Mouse (Mus musculus): ENCODE data around the gene Bnip1.
A peak's percentile ranks its signal among the peaks of the same experiment; 100 is the strongest.

Gene Bnip1

DNA sequence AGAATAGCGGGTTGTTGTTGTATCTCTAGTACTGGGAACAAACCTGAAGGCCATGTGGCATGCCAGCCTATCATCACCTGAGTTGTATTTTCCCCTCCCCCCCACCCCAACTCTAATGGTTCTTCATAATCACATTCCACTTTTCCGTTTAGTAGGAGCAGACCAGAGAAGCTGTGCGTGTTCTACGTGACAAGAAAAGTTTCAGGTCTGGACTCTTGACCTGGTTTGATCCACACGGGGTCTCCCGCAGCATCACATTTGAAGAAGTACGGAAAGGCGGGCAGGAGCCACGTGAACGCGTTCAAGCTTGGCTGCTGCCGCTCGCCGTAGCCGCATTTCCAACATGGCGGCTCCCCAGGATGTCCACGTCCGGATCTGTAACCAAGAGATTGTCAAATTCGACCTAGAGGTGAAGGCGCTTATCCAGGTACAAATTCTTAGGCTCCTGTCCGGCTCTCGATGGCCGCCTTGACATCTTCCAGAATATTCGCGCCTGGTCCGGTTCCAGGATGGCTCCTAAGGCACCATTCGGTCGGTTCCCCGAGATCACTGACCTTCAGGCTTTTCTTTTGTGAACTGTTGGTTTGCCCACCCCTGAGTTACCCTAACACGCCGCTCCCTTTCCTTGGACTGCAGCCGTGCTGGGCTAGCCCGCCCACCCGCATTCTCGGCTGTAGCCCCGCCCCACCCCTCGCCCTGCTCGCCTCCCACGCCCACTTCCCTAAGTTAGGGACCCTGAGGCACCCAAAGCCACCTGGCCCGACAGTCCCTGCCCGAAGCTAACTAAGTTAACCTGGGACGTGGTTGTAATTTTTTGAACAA, at the start of gene Bnip1:
Bnip1 (plus strand) TSS at position 317 of the 822 bp plus-strand sequence.
- DNase-seq (ENCODE audit: low read depth in 1 of 2, low spot score in 2 of 2), result peak; percentile 7 to 48

DNA sequence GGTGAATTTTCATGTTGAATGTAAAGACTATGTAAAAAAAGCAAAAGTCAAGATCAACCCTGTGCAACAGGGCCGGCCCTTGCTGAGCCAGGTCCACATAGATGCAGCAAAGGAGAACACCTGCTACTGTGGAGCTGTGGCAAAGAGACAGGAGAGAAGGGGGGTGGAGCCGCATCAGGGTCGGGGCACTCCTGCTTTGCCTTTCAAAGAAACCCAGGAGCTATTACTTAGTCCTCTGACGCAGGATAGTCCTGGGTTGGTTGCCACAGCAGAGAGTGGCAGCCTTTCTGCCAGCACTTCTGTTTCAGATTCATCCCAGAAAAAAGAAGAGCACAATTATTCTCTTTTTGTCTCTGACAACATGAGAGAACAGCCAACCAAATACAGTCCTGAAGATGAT, 38.3 kb upstream of the Bnip1 start:
- no peak for DNase-seq (ENCODE audit: low read depth in 1 of 2, low spot score in 2 of 2)

DNA sequence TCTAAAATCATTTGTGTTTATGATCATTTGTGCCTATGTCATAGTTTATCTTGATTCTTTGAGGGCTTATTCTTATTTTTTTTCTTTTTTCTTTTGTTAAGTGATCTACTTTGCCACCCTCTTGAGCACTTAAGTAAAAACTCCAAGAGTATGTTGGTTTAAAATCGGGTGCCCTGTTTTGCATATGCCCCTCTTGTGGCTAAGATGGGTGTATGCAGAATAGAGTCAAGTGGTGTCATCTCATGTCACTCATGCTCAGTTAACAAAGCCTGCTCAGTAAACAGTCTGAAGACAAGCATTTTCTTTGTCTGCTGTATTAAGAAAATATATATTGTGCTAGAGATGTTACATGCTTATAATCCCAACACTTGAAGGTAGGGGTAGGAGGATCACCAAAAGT, 37.6 kb upstream of the Bnip1 start:
- DNase-seq (ENCODE audit: low read depth in 1 of 2, low spot score in 2 of 2), result no peak

DNA sequence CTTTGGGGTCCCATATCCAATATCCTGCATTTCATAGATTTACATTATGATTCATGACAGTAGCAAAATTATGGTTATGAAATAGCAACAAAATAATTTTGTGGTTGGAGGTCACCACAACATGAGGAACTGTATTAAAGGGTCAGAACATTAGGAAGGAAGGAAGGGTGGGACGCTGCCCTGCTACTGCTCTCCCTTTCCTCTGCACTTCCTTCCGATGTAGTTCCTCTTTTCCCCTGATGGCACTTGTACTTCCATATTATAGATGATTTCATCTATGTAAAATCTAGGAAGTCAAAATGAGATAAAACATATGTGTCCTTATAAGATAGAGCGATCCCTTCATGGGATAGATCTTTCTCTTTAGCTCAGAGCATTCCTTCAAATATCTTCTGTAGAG, 30.9 kb upstream of the Bnip1 start:
- DNase-seq (ENCODE audit: low read depth in 1 of 2, low spot score in 2 of 2), result no peak

DNA sequence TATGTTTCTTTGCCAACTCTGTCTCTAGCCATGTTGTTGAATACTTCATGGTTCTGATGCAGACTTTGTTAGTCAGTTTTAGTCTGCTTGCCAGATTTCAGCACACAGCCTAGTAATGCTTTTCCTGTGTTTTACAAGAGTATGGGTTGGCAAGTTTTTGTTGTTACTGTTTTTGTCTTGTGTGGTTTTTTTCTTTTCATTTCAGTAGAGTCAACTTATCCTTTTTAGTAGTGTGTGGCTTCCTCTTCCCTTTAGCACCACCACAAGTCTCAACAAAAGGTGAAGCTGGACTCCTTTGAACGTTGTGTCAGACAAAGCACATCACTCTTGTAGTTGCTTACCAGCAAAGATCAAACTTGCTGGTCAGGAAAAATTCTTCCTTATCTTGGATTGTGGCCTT, 28.6 kb upstream of the Bnip1 start:
- no peak for DNase-seq (ENCODE audit: low read depth in 1 of 2, low spot score in 2 of 2)

DNA sequence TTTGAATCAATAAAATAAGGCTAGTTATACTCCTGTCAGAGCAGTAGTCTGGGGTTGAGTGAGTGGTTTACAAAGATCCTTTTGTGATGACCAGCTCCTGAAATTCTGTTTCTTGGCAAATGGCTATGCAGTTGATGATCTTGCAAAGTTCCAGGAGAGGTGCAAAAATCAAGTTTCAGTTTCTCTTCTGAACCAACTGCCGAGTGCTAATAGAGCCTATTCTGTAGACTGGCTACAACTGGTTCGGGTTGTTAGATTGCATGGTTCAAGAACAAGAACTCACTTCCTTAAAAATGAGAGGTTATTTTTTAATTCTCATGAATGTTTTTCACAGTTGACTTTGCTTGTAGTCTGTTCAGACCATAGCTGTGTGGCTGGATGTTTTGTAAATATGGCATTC, 27.4 kb upstream of the Bnip1 start:
- DNase-seq (ENCODE audit: low read depth in 1 of 2, low spot score in 2 of 2), result no peak

DNA sequence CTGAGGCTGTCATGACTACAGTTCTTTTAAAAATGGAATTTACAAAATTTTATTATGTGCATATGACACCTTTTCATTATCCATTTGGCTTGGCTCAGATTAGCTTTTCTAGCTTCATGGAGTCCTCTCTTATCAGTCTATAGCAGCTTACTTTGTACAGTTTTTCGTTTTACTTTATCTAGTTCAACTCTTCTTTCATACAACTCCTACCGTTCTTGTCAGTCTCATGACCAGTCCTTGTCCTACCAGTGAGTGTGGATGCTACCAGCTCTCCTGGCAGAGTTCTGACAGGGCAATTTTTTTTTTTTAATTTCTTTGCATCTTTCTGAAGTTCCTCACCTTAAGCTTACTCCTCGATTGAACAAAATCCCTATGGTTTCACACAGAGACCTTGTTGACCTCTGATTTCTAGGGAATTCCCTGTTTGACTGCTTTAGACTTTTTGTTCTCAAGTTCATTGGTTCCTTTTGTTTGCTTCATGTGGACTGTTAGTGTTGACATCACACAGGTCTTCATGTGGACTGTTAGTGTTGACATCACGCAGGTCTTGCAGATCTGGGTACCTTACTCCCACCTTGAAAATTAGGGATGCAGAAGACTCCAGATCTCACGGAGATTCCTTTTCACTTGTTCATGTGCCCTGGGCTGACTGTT, 13.6 kb upstream of the Bnip1 start:
- DNase-seq (ENCODE audit: low read depth in 1 of 2, low spot score in 2 of 2), result no peak

DNA sequence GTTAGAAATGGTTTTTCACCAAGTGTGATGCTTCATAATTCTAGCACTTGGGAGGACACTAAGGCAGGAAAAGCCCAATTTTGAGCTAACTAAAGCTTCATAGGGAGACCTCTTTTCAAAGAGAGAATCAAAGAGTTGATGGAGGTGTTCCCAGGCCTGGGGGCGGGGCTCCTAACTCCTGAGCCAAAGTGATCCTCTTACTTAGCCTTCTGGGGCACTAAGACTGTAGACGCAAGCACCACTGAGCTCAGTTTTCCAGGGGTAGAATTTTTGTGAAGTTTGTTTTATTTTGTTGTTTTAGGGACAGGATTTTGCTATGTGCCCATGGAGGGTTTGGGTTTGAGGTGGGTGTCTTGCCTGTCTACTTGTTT, 13.1 kb upstream of the Bnip1 start:
- DNase-seq (ENCODE audit: low read depth in 1 of 2, low spot score in 2 of 2), result no peak

DNA sequence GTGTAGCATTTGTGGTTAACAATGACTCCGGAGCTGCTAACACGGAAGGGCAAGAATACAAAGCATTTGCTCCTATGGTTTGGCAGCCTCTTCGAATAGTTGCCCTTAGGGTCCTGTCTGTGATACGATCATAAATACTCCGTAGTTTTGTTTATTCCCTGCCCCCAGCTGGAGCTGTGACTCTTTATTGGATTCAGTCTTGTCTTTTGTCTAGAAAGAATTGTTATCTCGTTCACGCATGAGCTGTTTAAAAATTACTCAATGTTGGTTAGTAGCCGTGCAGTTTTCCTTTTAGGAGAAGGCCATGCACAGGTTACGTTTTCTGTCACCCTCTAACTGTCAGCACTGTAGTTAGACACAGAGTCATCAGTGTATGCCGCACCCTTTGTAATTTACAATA, 4.7 kb upstream of the Bnip1 start:
- no peak for DNase-seq (ENCODE audit: low read depth in 1 of 2, low spot score in 2 of 2)

DNA sequence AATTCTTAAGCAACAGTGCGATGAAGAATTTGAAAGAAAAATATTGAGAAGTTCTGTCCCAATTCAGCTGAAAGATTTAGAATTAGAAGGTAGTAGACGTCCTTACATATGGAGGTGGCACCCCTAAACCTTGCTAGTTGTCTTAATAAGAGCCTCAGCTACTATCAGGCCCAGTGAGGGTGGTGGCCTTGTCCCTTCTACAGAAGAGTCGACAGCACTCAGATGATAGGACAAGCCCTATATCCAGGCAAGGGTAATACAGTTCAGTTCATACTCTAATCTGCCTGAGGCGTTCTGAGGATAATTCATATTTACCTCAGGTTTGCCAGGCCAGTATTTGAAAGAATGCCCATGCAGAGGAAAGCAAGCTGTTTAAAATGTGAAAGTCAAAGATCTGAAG, 2.9 kb upstream of the Bnip1 start:
- DNase-seq (ENCODE audit: low read depth in 1 of 2, low spot score in 2 of 2), result no peak

DNA sequence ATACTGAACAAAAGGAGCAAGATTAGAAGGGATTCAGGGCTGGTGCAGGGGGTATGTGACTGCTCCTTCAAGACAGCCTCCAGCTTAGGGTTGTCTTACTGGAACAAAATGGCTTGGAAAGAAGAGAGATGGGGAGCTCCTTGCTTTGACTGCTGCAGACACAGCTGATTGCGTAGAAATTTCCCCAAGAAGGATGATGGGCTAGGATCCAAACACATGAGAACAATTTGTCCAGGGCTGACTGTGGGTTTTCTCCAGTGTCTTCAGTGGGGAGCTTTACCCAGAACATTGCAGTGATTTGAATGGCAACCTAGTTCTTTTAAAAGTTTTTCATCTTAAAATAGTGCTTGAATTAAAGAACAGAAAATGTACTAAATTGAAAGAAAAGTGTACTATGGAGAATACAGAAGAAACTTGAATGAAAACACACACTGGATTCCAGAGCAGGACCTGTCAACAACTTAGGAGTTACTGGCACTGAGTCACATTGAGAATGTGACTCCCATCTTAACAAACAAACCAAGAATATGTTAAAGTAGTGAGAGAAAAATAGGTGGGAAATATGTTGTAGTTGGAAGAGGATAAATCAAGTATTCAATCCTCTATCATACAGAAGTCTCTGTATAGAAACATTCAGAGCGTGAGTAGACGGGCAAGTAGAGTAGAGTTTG, 2.3 kb upstream of the Bnip1 start:
- no peak for DNase-seq (ENCODE audit: low read depth in 1 of 2, low spot score in 2 of 2)

DNA sequence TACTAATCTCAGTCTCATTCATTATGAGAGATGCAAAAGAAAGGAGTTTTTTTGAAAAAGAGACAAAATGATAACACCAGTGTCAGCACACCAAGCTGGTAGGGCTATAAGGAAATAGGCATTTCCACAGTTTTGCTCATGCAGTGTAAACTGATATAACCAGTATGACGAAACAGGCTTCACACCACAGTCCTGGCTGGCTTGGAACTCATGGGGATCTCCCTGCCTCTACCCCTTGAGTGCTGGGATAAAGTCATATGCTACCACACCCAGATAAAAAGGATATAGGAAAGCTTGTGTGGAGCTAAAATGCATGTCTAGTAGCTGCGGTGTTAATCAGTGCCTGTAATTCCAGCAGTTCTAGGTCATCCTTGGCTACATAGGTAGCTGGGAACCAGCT, 1.4 kb upstream of the Bnip1 start:
- DNase-seq (ENCODE audit: low read depth in 1 of 2, low spot score in 2 of 2), result no peak

DNA sequence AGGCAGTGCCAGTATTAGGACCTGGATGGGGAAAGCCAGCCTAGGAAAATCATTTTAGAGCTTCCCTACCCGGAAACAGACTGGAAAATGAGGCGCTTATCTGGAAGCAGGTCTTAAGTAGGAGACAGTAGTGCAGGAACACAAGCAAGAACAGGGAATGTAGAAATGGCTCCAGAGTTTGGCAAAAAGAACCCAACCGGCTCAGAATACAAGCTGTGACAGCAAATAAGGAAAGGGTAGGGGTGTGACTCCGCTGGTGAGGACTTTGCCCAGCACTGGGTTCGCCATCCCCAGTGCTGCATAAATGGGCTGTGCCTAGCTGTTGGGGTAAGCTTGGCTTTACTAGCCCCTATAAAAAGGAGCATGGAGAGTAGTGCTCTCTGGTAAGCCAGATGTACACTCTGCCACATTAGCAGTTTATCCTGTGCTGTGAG, 761 bp downstream of the Bnip1 start:
- DNase-seq (ENCODE audit: low read depth in 1 of 2, low spot score in 2 of 2), result no peak

DNA sequence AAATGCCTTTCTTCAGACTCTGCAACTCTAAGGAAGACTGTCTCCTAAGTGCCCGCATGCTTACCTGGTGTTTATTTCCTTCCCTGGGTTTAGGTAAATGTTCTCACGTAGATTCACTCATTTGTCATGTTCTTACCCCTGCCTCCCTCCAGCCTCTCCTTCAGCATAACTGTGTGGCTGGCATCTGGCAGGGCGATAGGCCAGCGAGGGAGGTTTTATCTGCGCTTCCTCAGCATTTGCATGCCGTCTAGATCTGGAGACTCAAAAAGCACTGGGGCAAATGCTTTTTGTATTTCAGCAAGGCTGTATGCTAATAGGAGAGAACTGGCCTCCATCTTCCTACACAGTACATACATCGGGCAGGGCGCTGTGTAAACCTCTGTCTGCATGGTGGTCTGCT, 3.7 kb downstream of the Bnip1 start:
- no peak for DNase-seq (ENCODE audit: low read depth in 1 of 2, low spot score in 2 of 2)

DNA sequence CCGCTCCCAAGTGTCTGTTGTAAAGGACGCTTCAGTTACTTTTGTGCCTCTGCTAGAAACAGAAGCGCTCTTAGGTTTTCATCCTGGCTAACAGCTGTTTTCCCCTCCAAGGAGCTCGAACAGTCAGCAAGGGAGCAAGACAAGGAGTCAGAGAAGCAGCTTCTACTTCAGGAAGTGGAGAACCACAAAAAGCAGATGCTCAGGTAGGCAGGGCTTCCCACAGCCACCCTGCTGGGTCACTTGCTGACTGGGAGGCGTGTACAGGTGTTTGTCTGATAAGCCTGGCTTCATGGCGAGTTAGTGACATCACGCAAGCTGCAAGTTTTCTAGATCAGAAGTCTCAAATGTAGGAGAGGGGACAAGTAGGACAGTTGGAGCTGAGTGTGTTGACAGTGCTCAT, 5.7 kb downstream of the Bnip1 start:
- DNase-seq (ENCODE audit: low read depth in 1 of 2, low spot score in 2 of 2), result no peak

DNA sequence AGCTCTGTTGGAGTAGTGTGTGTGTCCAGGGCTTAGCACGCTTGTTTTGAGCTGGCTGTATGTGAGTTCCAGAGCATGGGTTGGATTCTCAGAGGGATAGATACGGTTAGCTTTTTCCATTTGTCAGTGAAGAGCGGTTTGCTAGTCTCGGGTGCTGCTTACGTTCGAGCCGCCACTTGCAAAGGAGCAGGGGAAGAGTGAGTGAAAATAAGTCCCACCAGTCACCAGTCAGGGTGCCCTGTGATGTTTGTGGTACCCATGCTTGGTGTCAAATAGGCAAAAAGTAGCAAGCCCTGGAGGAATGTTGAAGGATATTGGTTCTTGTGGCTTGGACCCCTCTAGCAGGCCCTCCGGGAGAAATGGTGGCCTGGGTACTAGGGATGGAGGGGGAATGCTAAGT, 8.1 kb downstream of the Bnip1 start:
- no peak for DNase-seq (ENCODE audit: low read depth in 1 of 2, low spot score in 2 of 2)

DNA sequence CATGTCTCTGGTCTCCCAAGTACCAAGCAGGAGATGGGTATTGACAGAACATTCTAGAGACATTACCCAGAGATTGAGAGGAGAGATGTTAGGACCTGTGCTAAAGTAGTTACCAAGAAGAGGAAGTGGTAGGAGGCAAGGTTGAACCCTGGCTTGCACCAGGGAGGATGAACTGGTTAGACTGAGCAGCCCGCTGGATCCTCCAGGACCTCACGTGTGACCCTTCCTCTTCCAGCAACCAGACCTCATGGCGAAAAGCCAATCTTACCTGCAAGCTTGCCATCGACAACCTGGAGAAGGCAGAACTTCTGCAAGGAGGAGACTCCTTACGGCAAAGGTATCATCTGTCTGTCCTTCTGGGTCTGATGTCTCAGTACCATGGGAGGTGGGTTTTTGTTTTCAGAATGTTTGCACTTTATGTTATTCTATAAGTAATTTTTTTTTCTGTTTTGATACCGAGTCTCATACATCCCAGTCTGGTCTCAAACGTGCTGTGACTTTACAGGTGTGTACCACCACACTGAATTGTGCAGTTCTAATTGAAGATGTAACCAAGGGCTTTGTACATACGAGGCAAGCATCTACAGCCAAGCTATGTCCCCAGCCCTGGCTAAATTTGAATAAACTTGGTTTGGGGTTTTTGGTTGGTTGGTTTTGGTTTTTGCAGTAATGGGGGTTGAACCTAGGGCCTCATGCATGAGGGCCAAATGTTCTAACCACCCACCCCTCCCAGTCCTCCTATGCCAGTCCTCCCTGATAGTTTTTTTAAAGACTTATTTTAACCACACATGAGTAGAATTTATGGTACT, 8.8 kb downstream of the Bnip1 start:
- no peak for DNase-seq (ENCODE audit: low read depth in 1 of 2, low spot score in 2 of 2)

DNA sequence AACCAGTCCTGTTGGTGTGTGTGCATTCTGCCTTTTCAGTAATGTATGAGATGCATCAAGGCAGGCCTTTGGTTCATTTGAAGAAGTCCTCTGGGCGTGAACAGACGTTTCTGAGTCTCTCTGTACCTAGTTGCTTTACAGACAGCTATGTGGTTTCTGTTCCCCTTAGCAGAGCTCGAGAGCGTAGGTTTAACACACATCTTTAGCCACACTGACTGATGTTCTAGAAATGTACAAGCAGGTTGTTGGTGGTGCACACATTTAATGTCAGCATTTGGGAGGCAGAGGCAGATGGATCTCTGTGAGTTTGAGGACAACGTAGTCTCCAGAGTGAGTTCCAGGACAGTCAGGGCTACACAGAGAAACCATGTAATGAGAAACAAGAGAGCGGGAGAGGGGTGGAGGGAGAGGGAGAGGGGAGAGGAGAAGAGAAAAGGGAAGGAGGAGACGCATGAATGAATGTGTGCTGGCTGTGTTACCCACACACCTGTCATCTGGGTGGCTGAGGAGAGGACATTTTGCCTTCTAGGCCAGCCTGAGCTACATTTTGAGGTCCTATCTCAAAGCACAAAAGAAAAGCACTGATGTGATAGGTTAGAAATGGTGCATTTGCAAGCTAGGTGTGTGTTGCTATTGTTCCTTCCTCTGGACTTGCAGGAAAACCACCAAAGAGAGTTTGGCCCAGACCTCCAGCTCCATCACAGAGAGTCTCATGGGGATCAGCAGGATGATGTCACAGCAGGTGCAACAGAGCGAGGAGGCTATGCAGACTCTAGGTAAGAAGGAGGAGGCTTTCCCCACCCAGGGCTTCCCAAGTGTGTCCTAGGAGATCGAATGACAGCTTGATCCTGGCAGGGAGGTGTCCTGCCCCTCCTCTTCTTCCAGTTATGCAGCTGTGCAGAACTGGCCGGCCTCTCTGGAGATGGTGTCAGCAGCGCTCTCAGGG, 9.7 kb downstream of the Bnip1 start:
- no peak for DNase-seq (ENCODE audit: low read depth in 1 of 2, low spot score in 2 of 2)

DNA sequence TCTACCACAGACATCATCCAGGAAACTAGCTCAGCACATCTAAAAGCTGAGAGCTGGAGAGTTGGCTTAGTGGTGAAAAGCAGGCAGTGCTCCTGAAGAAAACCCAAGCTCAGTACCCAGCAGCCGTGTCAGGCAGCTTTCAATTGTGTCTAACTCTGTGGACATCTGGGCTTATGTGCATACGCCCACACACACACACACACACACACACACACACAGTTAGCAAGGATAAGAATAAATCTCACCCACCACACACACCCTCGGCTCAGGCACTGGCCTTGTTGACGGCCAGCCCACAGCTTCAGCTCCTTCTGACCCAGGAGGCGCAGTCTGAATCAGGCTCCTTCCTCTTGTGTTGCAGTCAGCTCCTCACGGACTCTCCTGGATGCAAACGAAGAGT, 10.7 kb downstream of the Bnip1 start:
- no peak for DNase-seq (ENCODE audit: low read depth in 1 of 2, low spot score in 2 of 2)

DNA sequence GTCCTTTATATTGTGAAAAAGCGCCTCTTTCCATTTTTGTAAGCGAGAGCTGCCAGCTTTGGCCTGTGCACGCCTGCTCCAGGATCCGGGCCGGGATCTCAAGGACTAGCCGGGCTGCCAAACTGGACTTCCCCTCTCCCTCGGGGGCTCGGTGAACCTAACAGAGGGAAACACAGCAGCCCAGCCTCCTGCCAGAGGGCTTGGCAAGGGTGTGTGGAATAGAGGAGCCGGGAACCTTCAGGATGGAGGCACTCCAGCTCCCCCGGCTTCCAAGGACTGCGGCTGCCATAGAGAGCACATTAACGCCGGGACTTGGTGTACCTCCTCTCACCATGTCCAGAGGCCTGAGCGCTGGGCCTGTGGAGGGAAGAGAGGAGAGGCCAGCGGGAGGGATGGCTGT, 11.2 kb downstream of the Bnip1 start:
- no peak for DNase-seq (ENCODE audit: low read depth in 1 of 2, low spot score in 2 of 2)

Data from monocyte, adult 2 months (primary cell).